Mouse (Mus musculus) MEL (cell line): Measurements from ENCODE around the gene Tbc1d20. TPM values are rescaled to one million over a fixed set of nuclear protein-coding genes. Genes with fewer than 3 reads are reported as not detected.
"Not testable (repeated sequence)": the region's sequence is repeated elsewhere in the genome, so short reads cannot be mapped to it uniquely, and the experiment has no call there.

ENCODE experiments used
- DNase-seq: peaks from one replicate; pipeline ENCODE4 v3.0.0; 2011; ENCODE audit warnings: low read depth, low spot score
- H3K27ac ChIP-seq: 2 replicates; pipeline ENCODE4 v1.5.1; 2012; ENCODE audit warnings: low read depth, mild to moderate bottlenecking, control low read depth, low read length, moderate library complexity; ENCODE audit not compliant: control insufficient read depth
- H3K27me3 ChIP-seq, 2 experiments: fragments of 150-350 bp in 1 of 2; sonication (generic) in 1 of 2; 2 replicates each; pipeline ENCODE4 v1.6.1; 2012; ENCODE audit warnings: low read length in 2 of 2, mild to moderate bottlenecking in 2 of 2, improper control_type of control experiment in 1 of 2, moderate library complexity in 1 of 2; ENCODE audit not compliant: insufficient read depth in 2 of 2, control insufficient read depth in 1 of 2
- H3K36me3 ChIP-seq, 2 experiments: 2 replicates each; pipeline ENCODE4 v1.6.1; 2012 to 2014; ENCODE audit warnings: low read length in 2 of 2, improper control_type of control experiment in 1 of 2, inconsistent platforms in 1 of 2, mild to moderate bottlenecking in 1 of 2; ENCODE audit not compliant: insufficient read depth in 2 of 2, control insufficient read depth in 1 of 2
- H3K4me1 ChIP-seq, 2 experiments: fragments of 150-350 bp in 1 of 2; sonication (generic) in 1 of 2; 2 replicates each; pipeline ENCODE4 v1.6.1; 2012; ENCODE audit warnings: low read length in 2 of 2, improper control_type of control experiment in 1 of 2, mild to moderate bottlenecking in 1 of 2; ENCODE audit not compliant: insufficient read depth in 2 of 2, control insufficient read depth in 1 of 2
- H3K4me3 ChIP-seq, 2 experiments: fragments of 150-350 bp in 1 of 2; sonication (generic) in 1 of 2; 2 replicates each; pipeline ENCODE4 v1.5.1; 2012; ENCODE audit warnings: low read depth in 2 of 2, low read length in 2 of 2, mild to moderate bottlenecking in 2 of 2, moderate library complexity in 2 of 2, control low read depth in 1 of 2, improper control_type of control experiment in 1 of 2; ENCODE audit not compliant: control insufficient read depth in 1 of 2, insufficient read depth in 1 of 2
- H3K79me2 ChIP-seq: 2 replicates; pipeline ENCODE4 v1.6.1; 2012; ENCODE audit warnings: mild to moderate bottlenecking, low read length, moderate library complexity; ENCODE audit not compliant: control insufficient read depth, poor library complexity, insufficient read depth
- H3K9ac ChIP-seq: 2 replicates; pipeline ENCODE4 v1.6.1; 2012; ENCODE audit warnings: low read depth, mild to moderate bottlenecking, control low read depth, low read length, moderate library complexity; ENCODE audit not compliant: control insufficient read depth, poor library complexity, severe bottlenecking
- H3K9me3 ChIP-seq: fragments of 150-350 bp; sonication (generic); replicated peaks from 2 replicates; pipeline ENCODE4 v1.6.1; 2012; ENCODE audit warnings: mild to moderate bottlenecking, low read length, improper control_type of control experiment, moderate library complexity; ENCODE audit not compliant: insufficient read depth
- BHLHE40 ChIP-seq: IDR thresholded peaks from 2 replicates; pipeline ENCODE4 v1.6.1; 2012; ENCODE audit warnings: low read depth, mild to moderate bottlenecking, inconsistent platforms, low read length, improper control_type of control experiment, borderline replicate concordance
- CHD1 ChIP-seq: IDR thresholded peaks from 2 replicates; pipeline ENCODE4 v1.6.1; 2012; ENCODE audit warnings: low read depth, mild to moderate bottlenecking, inconsistent platforms, low read length, improper control_type of control experiment
- CHD2 ChIP-seq: IDR thresholded peaks from 2 replicates; pipeline ENCODE4 v1.6.1; 2011; ENCODE audit warnings: low read length, improper control_type of control experiment
- CTCF ChIP-seq, 3 experiments: IDR thresholded peaks in 2 of 3; conservative IDR thresholded peaks in 1 of 3; 2 replicates each; pipeline ENCODE4 v1.5.1; 2011 to 2012; ENCODE audit warnings: low read length in 3 of 3, low read depth in 2 of 3, mild to moderate bottlenecking in 2 of 3, improper control_type of control experiment in 1 of 3, inconsistent platforms in 1 of 3, mixed read lengths in 1 of 3, moderate library complexity in 1 of 3; ENCODE audit not compliant: control insufficient read depth in 1 of 3, insufficient read depth in 1 of 3, poor library complexity in 1 of 3, severe bottlenecking in 1 of 3
- ELF1 ChIP-seq: IDR thresholded peaks from 2 replicates; pipeline ENCODE4 v1.6.1; 2014; ENCODE audit warnings: low read depth, mild to moderate bottlenecking, inconsistent platforms, low read length, improper control_type of control experiment, moderate library complexity
- ETS1 ChIP-seq: IDR thresholded peaks from 2 replicates; pipeline ENCODE4 v1.6.1; 2012; ENCODE audit warnings: low read depth, mild to moderate bottlenecking, inconsistent platforms, low read length, improper control_type of control experiment, moderate library complexity
- MAFK ChIP-seq: IDR thresholded peaks from 2 replicates; pipeline ENCODE4 v1.6.1; 2011; ENCODE audit warnings: low read depth, mild to moderate bottlenecking, low read length, improper control_type of control experiment, borderline replicate concordance
- MAX ChIP-seq: IDR thresholded peaks from 2 replicates; pipeline ENCODE4 v1.6.1; 2011; ENCODE audit warnings: low read length, improper control_type of control experiment
- MAZ ChIP-seq: IDR thresholded peaks from 2 replicates; pipeline ENCODE4 v1.6.1; 2012; ENCODE audit warnings: low read depth, mild to moderate bottlenecking, inconsistent platforms, low read length, improper control_type of control experiment
- MEF2A ChIP-seq: IDR thresholded peaks from 2 replicates; pipeline ENCODE4 v1.6.1; 2014; ENCODE audit warnings: low read depth, mild to moderate bottlenecking, inconsistent platforms, low read length, improper control_type of control experiment; ENCODE audit not compliant: poor library complexity, insufficient replicate concordance, severe bottlenecking; ENCODE audit errors: extremely low read depth
- MXI1 ChIP-seq: IDR thresholded peaks from 2 replicates; pipeline ENCODE4 v1.6.1; 2011; ENCODE audit warnings: mild to moderate bottlenecking, low read depth, low read length, improper control_type of control experiment
- MYB ChIP-seq: IDR thresholded peaks from 2 replicates; pipeline ENCODE4 v1.6.1; 2011; ENCODE audit warnings: mild to moderate bottlenecking, low read depth, low read length, improper control_type of control experiment
- MYC ChIP-seq: IDR thresholded peaks from 2 replicates; pipeline ENCODE4 v1.6.1; 2011; ENCODE audit warnings: low read depth, mild to moderate bottlenecking, low read length, improper control_type of control experiment, moderate library complexity
- NELFE ChIP-seq: IDR thresholded peaks from 2 replicates; pipeline ENCODE4 v1.6.1; 2011; ENCODE audit warnings: low read depth, low read length, improper control_type of control experiment
- NRF1 ChIP-seq: IDR thresholded peaks from 2 replicates; pipeline ENCODE4 v1.6.1; 2014; ENCODE audit warnings: low read depth, mild to moderate bottlenecking, inconsistent platforms, low read length, improper control_type of control experiment, moderate library complexity; ENCODE audit not compliant: poor library complexity, insufficient read depth, severe bottlenecking
- POLR2AphosphoS2 ChIP-seq: IDR thresholded peaks from 2 replicates; pipeline ENCODE4 v1.6.1; 2011; ENCODE audit warnings: low read length, improper control_type of control experiment
- POLR2AphosphoS5 ChIP-seq: IDR thresholded peaks from 2 replicates; pipeline ENCODE4 v1.6.1; 2012; ENCODE audit warnings: low read depth, borderline replicate concordance, mild to moderate bottlenecking, inconsistent platforms, low read length, moderate library complexity, mixed read lengths
- RAD21 ChIP-seq: IDR thresholded peaks from 2 replicates; pipeline ENCODE4 v1.6.1; 2011; ENCODE audit warnings: mild to moderate bottlenecking, low read depth, low read length, improper control_type of control experiment
- RCOR1 ChIP-seq: IDR thresholded peaks from 2 replicates; pipeline ENCODE4 v1.6.1; 2012; ENCODE audit warnings: low read depth, mild to moderate bottlenecking, inconsistent platforms, low read length, improper control_type of control experiment
- SMC3 ChIP-seq: IDR thresholded peaks from 2 replicates; pipeline ENCODE4 v1.6.1; 2011; ENCODE audit warnings: low read depth, low read length, improper control_type of control experiment
- TBP ChIP-seq: IDR thresholded peaks from 2 replicates; pipeline ENCODE4 v1.8.0; 2011; ENCODE audit warnings: low read depth, low read length, improper control_type of control experiment
- USF1 ChIP-seq: IDR thresholded peaks from 2 replicates; pipeline ENCODE4 v1.6.1; 2014; ENCODE audit warnings: low read depth, mild to moderate bottlenecking, inconsistent platforms, low read length, improper control_type of control experiment, moderate library complexity
- ZC3H11A ChIP-seq: IDR thresholded peaks from 2 replicates; pipeline ENCODE4 v1.6.1; 2012; ENCODE audit warnings: low read depth, mild to moderate bottlenecking, inconsistent platforms, low read length, improper control_type of control experiment
- ZKSCAN1 ChIP-seq: IDR thresholded peaks from 2 replicates; pipeline ENCODE4 v1.6.1; 2012; ENCODE audit warnings: low read depth, mild to moderate bottlenecking, inconsistent platforms, low read length, improper control_type of control experiment, moderate library complexity
- ZMIZ1 ChIP-seq: IDR thresholded peaks from 2 replicates; pipeline ENCODE4 v1.6.1; 2012; ENCODE audit warnings: low read depth, mild to moderate bottlenecking, inconsistent platforms, low read length, improper control_type of control experiment, moderate library complexity
- polyA plus RNA-seq, 2 experiments: library from polyadenylated mRNA; stranded (reverse) in 1 of 2; unstranded in 1 of 2; fragments of >175 nt in 1 of 2; fragments of >200 nt in 1 of 2; gene quantifications; 2 replicates each; pipeline versions ENCODE4 v1.2.1 to v1.2.4; 2012; ENCODE audit warnings: low replicate concordance in 2 of 2, low read depth in 1 of 2; ENCODE audit not compliant: insufficient read length in 2 of 2, insufficient read depth in 1 of 2, missing spikeins in 1 of 2
- total RNA-seq: library from RNA; depleted of rRNA; stranded (reverse); fragments of 300-350 nt; gene quantifications from 2 replicates; pipeline ENCODE4 v1.2.3, GENCODE M21; 2012

Gene Tbc1d20
- total and polyA plus RNA-seq, 3 experiments = 19.6 to 31.4 TPM; not detected in 1

DNA sequence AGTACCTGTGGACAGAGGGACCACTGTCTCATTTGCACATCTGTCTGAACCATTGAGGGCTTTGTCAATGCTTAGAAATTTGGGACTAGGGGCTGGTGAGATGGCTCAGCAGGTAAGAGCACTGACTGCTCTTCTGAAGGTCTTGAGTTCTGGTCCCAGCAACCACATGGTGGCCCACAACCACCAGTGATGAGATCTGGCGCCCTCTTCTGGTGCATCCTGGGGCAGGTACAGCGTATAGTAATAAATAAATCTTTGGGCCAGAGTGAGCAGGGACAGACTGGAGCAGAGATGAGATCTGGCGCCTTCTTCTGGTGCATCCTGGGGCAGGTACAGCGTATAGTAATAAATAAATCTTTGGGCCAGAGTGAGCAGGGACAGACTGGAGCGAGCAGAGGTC, 65.3 kb downstream of the Tbc1d20 start:
- H3K4me1 ChIP-seq, H3K9ac ChIP-seq, H3K36me3 ChIP-seq, H3K79me2 ChIP-seq, H3K9me3 ChIP-seq, H3K4me3 ChIP-seq, H3K27ac ChIP-seq, H3K27me3 ChIP-seq: not testable (repeated sequence)
- TF ChIP-seq CTCF (IDR thresholded peaks at IDR 0.05 in 2 of 3, conservative IDR thresholded peaks at IDR 0.05 in 1 of 3; ENCODE audit: control insufficient read depth in 1 of 3, insufficient read depth in 1 of 3, low read depth in 2 of 3, low read length in 3 of 3, poor library complexity in 1 of 3, severe bottlenecking in 1 of 3) (peak; percentile 30 to 58 (median 51); a peak in 5 of 6 replicates), ZC3H11A (peak; percentile 29), SMC3 (peak; percentile 37; the same call in 1 of the 2 replicates), RAD21 (peak; percentile 26)
- DNase-seq = peak; percentile 56

DNA sequence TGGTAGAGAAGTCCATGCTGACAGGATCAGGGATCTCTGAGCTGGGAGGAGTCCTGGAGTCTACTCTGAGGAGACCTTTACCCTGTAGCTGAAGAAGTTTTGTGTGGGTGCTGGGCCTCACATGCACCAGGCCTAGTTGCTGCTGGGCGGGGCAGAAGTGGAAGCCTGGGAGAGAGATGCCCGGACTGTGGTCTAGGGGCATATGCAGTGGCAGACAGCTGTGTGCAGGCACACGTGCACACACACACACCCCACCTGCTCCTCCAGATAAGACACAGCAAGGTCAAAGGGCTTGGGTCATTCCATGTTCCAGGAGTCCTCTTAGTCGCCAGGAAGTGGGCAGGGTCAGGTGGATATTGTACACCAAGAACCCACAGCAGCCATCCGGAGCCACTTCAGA, 66.0 kb downstream of the Tbc1d20 start:
- Histone ChIP-seq H3K79me2 (no peaks in the 10 kb centered on the region), H3K4me3 (no peak overlapping the region), H3K27me3 (no peaks in the 10 kb centered on the region), H3K9me3 (no peaks in the 10 kb centered on the region), H3K4me1 (peaks cover 3 to 4% of the 10 kb centered on the region in 2 experiments; a peak in 3 of 4 replicates), H3K9ac (no peak overlapping the region), H3K27ac (no peak overlapping the region), H3K36me3 (no peaks in the 10 kb centered on the region)
- DNase-seq = no peak
- TF ChIP-seq ELF1 (no peak), POLR2AphosphoS5 (no peak), ETS1 (no peak), NELFE (no peak), MXI1 (no peak), MEF2A (no peak)

DNA sequence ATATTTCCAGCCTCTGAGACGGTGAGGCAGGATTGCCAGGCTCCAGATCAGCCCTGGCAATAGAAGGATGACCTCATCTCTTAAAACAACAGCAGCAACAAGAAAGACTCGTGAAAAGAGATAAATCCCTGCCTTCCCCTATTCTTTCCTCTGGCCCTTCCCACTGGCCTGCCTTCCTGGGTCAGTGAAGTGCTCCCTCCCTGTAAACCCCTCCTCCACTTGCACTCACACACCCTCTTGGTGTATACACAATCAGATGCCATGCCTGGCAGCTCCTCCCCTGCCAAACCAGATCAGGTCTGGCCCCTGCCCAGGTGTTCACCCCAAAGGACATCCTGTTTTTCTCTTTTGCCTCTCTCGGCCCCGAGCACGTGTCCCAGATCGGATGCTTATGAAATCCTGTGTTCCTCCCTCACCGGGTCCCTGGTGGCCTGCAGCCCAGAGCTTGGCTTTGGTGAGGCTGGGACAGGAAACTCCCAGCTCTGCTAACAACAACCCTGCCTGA, 66.7 kb downstream of the Tbc1d20 start:
- TF ChIP-seq RCOR1 (no peak), POLR2AphosphoS5 (no peak), NRF1 (no peak), MAZ (no peak), ETS1 (no peak), BHLHE40 (no peak), MAX (no peak), MXI1 (no peak), SMC3 (no peak), MYC (no peak), MYB (no peak), POLR2AphosphoS2 (no peak), CHD1 (no peak), USF1 (no peak), MAFK (no peak), CHD2 (no peak), ZMIZ1 (no peak), ZKSCAN1 (no peak), TBP (no peak)
- Histone ChIP-seq H3K79me2 (no peaks in the 10 kb centered on the region), H3K4me1 (peaks cover 1 to 4% of the 10 kb centered on the region in 2 experiments; a peak in 3 of 4 replicates), H3K36me3 (no peaks in the 10 kb centered on the region), H3K9ac (no peak overlapping the region), H3K4me3 (no peak overlapping the region), H3K27ac (no peak overlapping the region), H3K27me3 (no peaks in the 10 kb centered on the region), H3K9me3 (no peaks in the 10 kb centered on the region)
- no peak for DNase-seq
